In the genomic region with DNA sequence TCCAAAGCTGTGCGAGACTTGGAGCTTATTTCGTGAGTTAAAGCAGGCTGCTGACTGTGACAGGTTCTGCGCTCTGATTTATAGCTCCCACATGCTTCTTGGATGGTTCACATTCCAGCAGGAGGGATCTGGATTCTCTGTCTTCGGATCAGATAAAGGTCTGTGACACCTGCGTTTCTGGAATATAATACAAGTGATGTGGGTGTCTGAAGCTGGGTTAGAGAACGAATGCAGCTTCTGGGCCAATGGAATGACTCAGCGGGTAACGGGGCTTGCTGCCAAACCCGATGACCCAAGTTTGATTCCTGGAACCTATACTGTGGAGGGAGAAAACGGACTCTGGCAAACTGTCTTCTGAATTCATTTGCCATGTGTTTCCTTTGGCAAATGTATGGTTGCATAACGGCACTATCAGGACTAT, we compare ENCODE assay signal across 12 mouse cellular contexts. TPM values are rescaled to one million over a fixed set of nuclear protein-coding genes. Genes with fewer than 3 reads are reported as not detected.
DNase-seq lines count a peak whose midpoint lies in the region; ATAC-seq lines count a peak whose summit lies in the region.
"Had no signal": no experiment of that assay in that cellular context is flagged by ENCODE, and none has a peak within 500 bp of the region (broad histone marks: within the 10 kb centered on the region; RNA-seq: fewer than 3 reads in every experiment).

No protein-coding gene starts in this region.

- WGBS in hindbrain, embryonic 16.5 days: 67% methylated on average over 11 of the region's 11 CpGs
- 77% methylated on average over 11 of the region's 11 CpGs for WGBS in hindbrain, embryonic 12.5 days

- no peaks in the 10 kb centered on the region for H3K27me3 ChIP-seq in hindbrain, embryonic 16.5 days (replicated peaks; ENCODE audit: control insufficient read depth, insufficient read depth, low read length)
- H3K27me3 ChIP-seq in hindbrain, embryonic 12.5 days: no peaks in the 10 kb centered on the region
- H3K27me3 ChIP-seq: forebrain, embryonic 15.5 days; limb, embryonic 13.5 days had no signal

- no peak overlapping the region for H3K9ac ChIP-seq in hindbrain, embryonic 16.5 days (ENCODE audit: low read depth, low read length)
- no peak overlapping the region for H3K9ac ChIP-seq in hindbrain, embryonic 12.5 days
- H3K9ac ChIP-seq: forebrain, embryonic 15.5 days; limb, embryonic 13.5 days had no signal

- intact Hi-C loops in heart, postnatal 25 days (cut with DNase I): no loop called here

- no peaks in the 10 kb centered on the region for H3K36me3 ChIP-seq in hindbrain, embryonic 16.5 days (ENCODE audit: control insufficient read depth, insufficient read depth, low read length)
- H3K36me3 ChIP-seq in hindbrain, embryonic 12.5 days: no peaks in the 10 kb centered on the region
- H3K36me3 ChIP-seq: forebrain, embryonic 15.5 days; hindbrain, embryonic 10.5 days; limb, embryonic 13.5 days had no signal

- no peak overlapping the region for H3K27ac ChIP-seq in hindbrain, embryonic 16.5 days (ENCODE audit: low read depth, low read length)
- H3K27ac ChIP-seq in hindbrain, embryonic 12.5 days: no peak overlapping the region
- H3K27ac ChIP-seq: forebrain, embryonic 15.5 days; hindbrain, embryonic 10.5 days; limb, embryonic 13.5 days had no signal

- peak; percentile 84 for DNase-seq in 3T3-L1 (ENCODE audit: low read depth, low spot score)
- DNase-seq in cerebellum, adult 11 months: peak; percentile 53
- peak; percentile 67 for DNase-seq in forelimb bud, embryonic 11.5 days (ENCODE audit: low read depth, low spot score)
- DNase-seq in right cerebral cortex, postnatal 4 days: no peak
- DNase-seq in heart, postnatal 25 days (ENCODE audit: low spot score): no peak
- DNase-seq in frontal cortex, postnatal 25 days (ENCODE audit: low spot score in 2 of 2): no peak

- H3K4me3 ChIP-seq in hindbrain, embryonic 16.5 days (ENCODE audit: low read length): no peak overlapping the region
- no peak overlapping the region for H3K4me3 ChIP-seq in hindbrain, embryonic 12.5 days
- H3K4me3 ChIP-seq: forebrain, embryonic 15.5 days; hindbrain, embryonic 10.5 days; limb, embryonic 13.5 days; megakaryocyte, embryonic 14.5 days had no signal

- no peak overlapping the region for H3K4me2 ChIP-seq in hindbrain, embryonic 16.5 days (ENCODE audit: low read length)
- H3K4me2 ChIP-seq in hindbrain, embryonic 12.5 days (replicated peaks): no peak overlapping the region
- H3K4me2 ChIP-seq: forebrain, embryonic 15.5 days; limb, embryonic 13.5 days had no signal

- H3K4me1 ChIP-seq in hindbrain, embryonic 16.5 days (ENCODE audit: control insufficient read depth, insufficient read depth, low read depth, low read length): no peaks in the 10 kb centered on the region
- H3K4me1 ChIP-seq in hindbrain, embryonic 12.5 days: no peaks in the 10 kb centered on the region
- H3K4me1 ChIP-seq: forebrain, embryonic 15.5 days; hindbrain, embryonic 10.5 days had no signal

- peak; percentile 52; the same call in 1 of the 2 replicates for ATAC-seq in hindbrain, embryonic 16.5 days
- ATAC-seq in hindbrain, embryonic 12.5 days (ENCODE audit: low FRiP score): no peak
- ATAC-seq: forebrain, embryonic 15.5 days had no signal

- H3K9me3 ChIP-seq in hindbrain, embryonic 16.5 days (ENCODE audit: control insufficient read depth, low read length): no peaks in the 10 kb centered on the region
- H3K9me3 ChIP-seq in hindbrain, embryonic 12.5 days (replicated peaks): no peaks in the 10 kb centered on the region
- H3K9me3 ChIP-seq: forebrain, embryonic 15.5 days; hindbrain, embryonic 10.5 days had no signal

RNA-seq across cellular contexts. Expression of a gene that starts 46.2 kb away (rescaled TPM):
- polyA plus RNA-seq in hindbrain, embryonic 16.5 days (2015; fragmentation: Nextera tagmentation; extraction: Ambion mirVana): 24.0 and 25.1 TPM in 2 replicates
- polyA plus RNA-seq in hindbrain, embryonic 12.5 days (2016; fragmentation: Nextera tagmentation; extraction: Ambion mirVana): 28.9 and 33.4 TPM in 2 replicates
- 100 to 1,000 TPM; 115 to 116 TPM for total RNA-seq in heart, postnatal 25 days (2021)

Comparison
In these comparisons a context has a peak if more than half of its experiments do, and no peak if none do; other contexts are left out.
1. DNase-seq: peak in 3T3-L1 (single experiment), cerebellum, adult 11 months (single experiment) and forelimb bud, embryonic 11.5 days (single experiment); none in right cerebral cortex, postnatal 4 days (single experiment), heart, postnatal 25 days (single experiment) and frontal cortex, postnatal 25 days (0 of 2).